Mouse (Mus musculus) gastrocnemius, adult 8-10 months (tissue): ENCODE results near the gene Clec12a. TPM values are rescaled to one million over a fixed set of nuclear protein-coding genes. Genes with fewer than 3 reads are reported as not detected.
"Not testable (repeated sequence)": the region's sequence is repeated elsewhere in the genome, so short reads cannot be mapped to it uniquely, and the experiment has no call there.

Experiments used
- DNase-seq, 2 experiments: peaks; one replicate each; pipeline ENCODE4 v3.0.0; 2022; ENCODE audit warnings: low spot score in 2 of 2
- total RNA-seq, 4 experiments: library from RNA; stranded (reverse); gene quantifications; 2 replicates each; pipeline ENCODE4 v1.2.4; 2022

Gene Clec12a
- under 1 TPM in 3 of 4 experiments, not detected in 1; 0.13 to 0.61 (median 0.22) TPM for total RNA-seq

DNA sequence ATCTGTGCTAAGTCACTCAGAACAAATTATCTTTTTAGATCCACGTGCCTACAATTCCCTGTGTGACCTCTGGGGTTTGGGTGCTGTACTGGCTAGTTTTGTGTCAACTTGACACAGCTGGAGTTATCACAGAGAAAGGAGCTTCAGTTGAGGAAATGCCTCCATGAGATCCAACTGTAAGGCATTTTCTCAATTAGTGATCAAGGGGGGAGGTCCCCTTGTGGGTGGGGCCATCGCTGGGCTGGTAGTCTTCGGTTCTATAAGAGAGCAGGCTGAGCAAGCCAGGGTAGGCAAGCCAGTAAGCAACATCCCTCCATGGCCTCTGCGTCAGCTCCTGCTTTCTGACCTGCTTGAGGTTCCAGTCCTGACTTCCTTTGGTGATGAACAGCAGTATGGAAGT, at the start of gene Clec12a:
Gene Clec12a, plus strand, starts transcription at position 301 of the 400 bp plus-strand sequence.
- DNase-seq: not testable (repeated sequence)

GRCm38 (mm10) chr6:129304180-129304579, 38.3 kb upstream of the Clec12a start:
- no peak for DNase-seq

GRCm38 (mm10) chr6:129312499-129312898, 30.0 kb upstream of the Clec12a start:
- DNase-seq: no peak

GRCm38 (mm10) chr6:129314655-129315168, 27.8 kb upstream of the Clec12a start:
- no peak for DNase-seq

DNA sequence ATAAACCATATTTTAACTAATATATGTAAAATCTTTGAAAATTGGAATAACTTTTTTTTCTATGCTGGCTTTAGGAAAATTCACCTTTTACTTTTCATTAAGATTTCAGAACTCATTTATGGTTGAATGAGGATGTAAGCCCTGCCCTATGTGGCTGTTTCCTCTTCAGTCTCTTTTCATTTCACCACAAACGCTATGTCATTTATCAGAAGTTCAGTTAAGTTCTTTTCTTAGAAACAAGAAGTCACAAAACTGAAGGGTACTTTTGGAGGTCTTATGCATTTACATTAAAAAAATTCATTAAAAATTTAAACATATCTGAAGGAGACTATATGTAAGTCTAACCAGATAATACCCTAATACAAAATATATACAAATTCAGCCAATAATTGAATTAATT, 26.8 kb upstream of the Clec12a start:
- DNase-seq: no peak

DNA sequence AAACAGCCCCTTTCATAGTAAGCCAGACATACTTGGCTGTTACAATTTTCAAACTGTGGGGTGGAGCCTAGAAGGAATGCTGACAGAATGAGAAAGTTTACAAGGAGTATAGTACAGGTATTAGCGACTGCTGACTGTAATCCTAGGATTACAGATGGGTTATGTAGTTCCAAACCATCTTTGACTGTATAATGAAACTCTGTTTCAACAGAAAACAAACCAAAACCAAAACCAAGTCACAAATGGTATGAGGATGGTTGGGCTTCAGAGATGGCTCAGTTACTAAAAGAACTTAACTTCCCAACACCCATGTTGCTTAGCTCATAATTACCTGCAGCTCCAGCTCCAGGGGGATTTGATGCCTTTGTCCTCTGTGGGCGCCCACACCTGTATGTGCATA, 26.0 kb upstream of the Clec12a start:
- no peak for DNase-seq

- DNase-seq: no peak
Observed at GRCm38 (mm10) chr6:129318395-129318794, 24.1 kb upstream of the Clec12a start.

GRCm38 (mm10) chr6:129319331-129319730, 23.2 kb upstream of the Clec12a start:
- no peak for DNase-seq

- no peak for DNase-seq
Observed at GRCm38 (mm10) chr6:129326016-129326415, 16.5 kb upstream of the Clec12a start.

- no peak for DNase-seq
Observed at GRCm38 (mm10) chr6:129326568-129327150, 15.8 kb upstream of the Clec12a start.

DNA sequence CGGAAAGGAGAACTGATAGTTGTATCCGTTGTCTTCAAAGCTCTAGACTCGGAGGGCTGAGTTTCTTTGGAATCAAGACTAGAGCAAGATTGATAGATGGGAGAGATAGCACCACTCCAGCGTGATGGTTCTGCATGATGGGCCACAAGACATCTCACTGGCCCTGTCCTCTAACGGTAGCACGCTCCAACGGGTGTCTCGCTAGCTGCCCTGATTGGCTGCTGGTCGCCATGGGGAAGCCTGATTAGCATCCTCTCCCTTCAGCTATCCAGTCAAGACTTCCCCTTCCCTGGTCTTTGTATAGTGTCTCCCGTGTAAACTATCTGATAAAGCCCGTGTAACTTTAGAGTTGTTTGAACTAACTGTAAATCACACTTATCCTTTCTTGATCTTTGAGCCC, 10.9 kb upstream of the Clec12a start, which contains the start of gene 4922502D21Rik:
Gene 4922502D21Rik, minus strand, starts transcription at position 187 of the 400 bp plus-strand sequence.
- no peak for DNase-seq

GRCm38 (mm10) chr6:129333674-129334078, 8.8 kb upstream of the Clec12a start:
- DNase-seq: peak in 1 of 2 experiments; percentile 3

- no peak for DNase-seq
Observed at GRCm38 (mm10) chr6:129337751-129338150, 4.7 kb upstream of the Clec12a start.

DNA sequence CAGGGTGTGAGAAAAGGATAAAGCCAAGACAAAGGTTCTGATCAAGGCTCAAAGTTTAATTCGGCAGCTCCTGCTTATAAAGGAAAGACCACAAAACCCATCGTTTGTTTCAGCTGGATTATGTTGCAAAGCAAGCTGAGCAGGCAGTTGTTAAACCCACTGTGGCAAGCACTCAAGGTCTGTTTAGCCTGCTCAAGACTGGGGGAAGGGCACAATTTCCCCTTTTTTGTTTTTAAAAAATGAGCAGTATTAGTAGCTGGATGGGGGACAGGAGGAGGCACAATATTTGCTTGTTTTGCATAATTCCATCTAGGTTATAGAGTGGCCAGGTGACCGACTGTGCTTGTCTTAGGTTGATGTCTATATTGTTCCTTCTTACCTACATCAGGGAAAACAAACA, 1.9 kb downstream of the Clec12a start:
- DNase-seq: no peak

GRCm38 (mm10) chr6:129349524-129350352, 7.2 kb downstream of the Clec12a start:
- no peak for DNase-seq

DNA sequence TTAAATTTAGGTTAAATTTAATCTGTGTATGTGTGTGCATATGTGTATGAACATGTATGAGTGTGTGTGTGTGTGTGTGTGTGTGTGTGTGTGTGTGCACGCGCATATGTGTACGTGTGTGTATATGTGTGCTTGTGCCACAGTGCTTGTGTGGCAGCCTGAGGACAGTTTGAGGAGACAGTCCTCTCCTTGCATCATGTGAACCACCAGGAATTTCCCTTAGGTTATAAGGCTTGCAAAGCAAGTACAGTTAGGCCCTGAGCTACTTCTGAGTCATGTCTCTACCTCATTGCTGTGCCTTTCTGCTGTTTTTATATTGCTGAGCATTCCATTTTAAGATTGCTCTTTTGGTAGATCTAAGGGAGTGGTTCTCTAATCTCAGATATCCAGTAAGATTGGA, 8.6 kb downstream of the Clec12a start:
- no peak for DNase-seq

GRCm38 (mm10) chr6:129355774-129356173, 13.3 kb downstream of the Clec12a start:
- no peak for DNase-seq

- DNase-seq: no peak
Observed at GRCm38 (mm10) chr6:129356430-129356829, 13.9 kb downstream of the Clec12a start.

- no peak for DNase-seq
Observed at GRCm38 (mm10) chr6:129359515-129359914, 17.0 kb downstream of the Clec12a start.

- DNase-seq: no peak
Observed at GRCm38 (mm10) chr6:129363942-129364341, 21.5 kb downstream of the Clec12a start.

- DNase-seq: no peak
Observed at GRCm38 (mm10) chr6:129365959-129366359, 23.5 kb downstream of the Clec12a start.

- DNase-seq: no peak
Observed at GRCm38 (mm10) chr6:129369374-129370132, 27.1 kb downstream of the Clec12a start.
